Mouse (Mus musculus) bone marrow macrophage, adult 2 months (primary cell): ENCODE data around the gene Serf1. TPM values are rescaled to one million over a fixed set of nuclear protein-coding genes. Genes with fewer than 3 reads are reported as not detected.
"Not testable (repeated sequence)": the region's sequence is repeated elsewhere in the genome, so short reads cannot be mapped to it uniquely, and the experiment has no call there.

ENCODE experiments used
- H3K27ac ChIP-seq: 2 replicates; pipeline ENCODE4 v1.5.1; 2012; ENCODE audit warnings: low read depth, low read length; ENCODE audit not compliant: insufficient read depth
- H3K4me1 ChIP-seq: 2 replicates; pipeline ENCODE4 v1.6.1; 2012; ENCODE audit warnings: low read length; ENCODE audit not compliant: control insufficient read depth, insufficient read depth
- H3K4me3 ChIP-seq: 2 replicates; pipeline ENCODE4 v1.5.1; 2012; ENCODE audit warnings: mild to moderate bottlenecking, low read length, moderate library complexity; ENCODE audit not compliant: insufficient read depth
- CTCF ChIP-seq: IDR thresholded peaks from 2 replicates; pipeline ENCODE4 v1.5.1; 2012; ENCODE audit warnings: low read depth, mild to moderate bottlenecking, low read length, moderate library complexity
- POLR2A ChIP-seq: IDR thresholded peaks from 2 replicates; pipeline ENCODE4 v1.6.1; 2012; ENCODE audit warnings: mild to moderate bottlenecking, low read depth, low read length, borderline replicate concordance
- polyA plus RNA-seq: library from polyadenylated mRNA; stranded (reverse); fragments of >200 nt; gene quantifications from 2 replicates; pipeline ENCODE4 v1.2.4, GENCODE M21; 2012; ENCODE audit not compliant: missing spikeins, insufficient read depth, insufficient read length

Serf1 gene
- polyA plus RNA-seq, 1 experiment, result 19.7 TPM

DNA sequence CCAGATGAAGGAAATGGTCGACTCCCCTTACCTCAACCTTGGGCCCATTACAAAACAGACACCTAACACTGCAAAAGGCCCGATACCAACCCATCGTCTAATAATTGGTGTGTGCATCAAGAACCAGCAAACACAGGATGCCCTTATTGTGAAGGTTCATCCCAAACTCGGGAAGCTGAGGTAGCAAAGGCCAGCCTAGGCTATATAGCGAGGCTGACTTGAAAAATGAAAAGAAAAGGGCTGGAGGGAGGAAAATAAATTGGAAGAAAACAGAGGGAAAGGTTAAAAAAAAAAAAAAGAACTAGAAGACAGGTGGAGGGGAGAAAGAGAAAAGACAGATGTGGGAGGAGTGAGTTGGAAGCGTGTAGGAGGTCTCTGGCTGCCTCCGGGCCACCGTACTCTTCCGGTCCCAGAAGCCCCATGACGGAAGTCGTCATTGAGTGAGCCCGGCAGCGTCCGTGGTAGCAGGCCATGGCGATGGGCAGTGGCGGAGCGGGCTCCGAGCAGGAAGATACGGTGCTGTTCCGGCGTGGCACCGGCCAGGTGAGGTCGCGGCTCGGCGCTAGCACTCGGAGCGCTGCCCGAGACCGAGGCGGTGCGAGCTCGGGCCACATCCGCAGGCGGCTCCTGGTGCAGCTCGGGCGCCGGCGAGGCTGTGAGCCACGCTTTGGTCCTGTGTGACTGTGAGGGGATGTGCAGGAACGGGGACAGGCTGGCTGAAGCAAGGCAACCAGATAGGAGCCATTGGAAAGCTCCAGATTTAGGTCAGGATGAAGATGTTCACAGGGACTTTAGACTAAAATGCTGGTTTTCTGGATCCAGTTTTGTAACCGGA, 16.8 kb downstream of the Serf1 start, which contains the start of gene Smn1:
Gene Smn1 (plus strand): TSS at position 430 of the 835 bp plus-strand sequence.
- peak within 1 kb of the TSS; percentile 100 for H3K4me3 ChIP-seq
- no peak within 1 kb of the TSS for H3K27ac ChIP-seq

DNA sequence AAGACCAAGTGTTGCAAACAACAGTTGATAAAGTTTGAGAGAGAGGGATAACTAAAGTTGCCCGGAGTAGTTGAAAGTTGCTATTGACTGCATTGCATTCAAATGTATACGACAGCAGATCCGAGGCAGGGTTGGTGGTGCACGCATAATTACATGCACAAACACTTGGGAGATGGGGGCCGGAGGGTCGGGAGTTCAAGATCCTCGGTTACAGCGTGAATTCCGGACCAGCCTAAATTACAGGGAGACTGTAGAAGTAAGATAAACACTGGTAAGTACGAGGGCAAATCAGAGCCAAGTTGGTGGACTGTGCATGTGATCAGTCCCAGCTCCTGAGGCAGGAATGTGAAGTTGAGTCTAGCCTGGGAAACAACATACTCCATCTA, 17.4 kb downstream of the Serf1 start:
- Histone ChIP-seq H3K4me3 (peak overlapping the region; percentile 100), H3K27ac (no peak overlapping the region), H3K4me1 (peaks cover 2% of the 10 kb centered on the region; the same call in 1 of the 2 replicates)
- TF ChIP-seq CTCF, result no peak
- TF ChIP-seq POLR2A, result no peak

More for the DNA sequence above, 16.8 kb downstream of the Serf1 start, which contains the start of gene Smn1:
- H3K4me1 ChIP-seq, result peaks cover 2% of the 10 kb centered on the region; the same call in 1 of the 2 replicates
- no peak for TF ChIP-seq CTCF
- TF ChIP-seq POLR2A, result no peak

DNA sequence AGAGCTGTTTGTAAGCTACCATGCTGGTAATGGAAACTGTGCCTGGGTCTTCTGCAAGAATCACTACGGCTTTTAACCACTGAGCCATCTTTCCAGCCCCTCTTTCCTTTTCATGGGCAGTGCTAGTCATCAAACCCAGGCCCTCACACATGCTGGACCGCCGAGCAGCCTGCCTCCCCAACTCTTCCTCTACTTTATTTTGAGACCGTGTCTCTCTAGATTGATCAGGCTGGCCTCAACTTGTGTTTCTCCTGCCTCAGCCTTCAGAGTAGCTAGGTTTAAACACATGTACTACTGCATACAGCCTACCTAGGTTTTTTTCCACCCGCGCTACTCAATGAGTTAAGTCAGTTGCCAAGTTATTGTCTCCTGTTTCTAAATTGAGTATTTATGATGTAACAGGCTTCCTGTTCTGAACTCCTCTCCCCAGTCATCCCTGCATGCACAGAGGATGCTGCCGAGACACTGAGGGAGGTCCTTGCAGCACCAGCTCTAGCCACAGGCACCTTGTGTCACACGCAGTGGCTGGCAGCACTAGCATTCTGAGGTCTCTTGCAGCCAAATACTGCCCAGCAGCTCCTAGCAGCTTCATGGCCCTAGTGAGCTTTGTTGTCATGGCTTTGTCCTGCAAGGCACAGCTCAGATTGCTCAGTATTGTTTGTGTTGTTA, 34.0 kb downstream of the Serf1 start:
- Histone ChIP-seq H3K4me3 (no peak overlapping the region), H3K4me1 (peaks cover 8% of the 10 kb centered on the region), H3K27ac (no peak overlapping the region)
- TF ChIP-seq POLR2A, result no peak

DNA sequence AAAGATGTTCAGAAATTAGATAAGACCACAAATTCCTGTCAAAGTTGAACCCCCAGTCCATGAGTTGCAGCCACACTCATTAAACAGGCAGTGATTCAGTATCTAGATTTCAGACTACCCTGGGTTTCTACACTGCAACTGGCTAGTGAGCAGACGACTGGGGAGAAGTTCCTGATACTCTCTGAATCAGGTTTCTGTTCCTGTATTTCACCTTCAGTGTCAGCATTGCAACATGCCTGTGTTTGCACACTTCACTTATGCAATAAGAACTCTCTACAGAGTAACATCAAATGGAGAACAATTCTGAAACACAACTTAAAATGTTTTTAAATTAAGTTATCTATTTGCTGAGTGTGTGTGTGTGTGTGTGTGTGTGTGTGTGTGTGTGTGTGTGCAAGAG, 44.8 kb downstream of the Serf1 start:
- peak overlapping the region; percentile 69 for H3K27ac ChIP-seq
- H3K4me1 ChIP-seq, result peaks cover 33% of the 10 kb centered on the region
- H3K4me3 ChIP-seq, result no peak overlapping the region
- TF ChIP-seq CTCF (no peak), POLR2A (no peak)

DNA sequence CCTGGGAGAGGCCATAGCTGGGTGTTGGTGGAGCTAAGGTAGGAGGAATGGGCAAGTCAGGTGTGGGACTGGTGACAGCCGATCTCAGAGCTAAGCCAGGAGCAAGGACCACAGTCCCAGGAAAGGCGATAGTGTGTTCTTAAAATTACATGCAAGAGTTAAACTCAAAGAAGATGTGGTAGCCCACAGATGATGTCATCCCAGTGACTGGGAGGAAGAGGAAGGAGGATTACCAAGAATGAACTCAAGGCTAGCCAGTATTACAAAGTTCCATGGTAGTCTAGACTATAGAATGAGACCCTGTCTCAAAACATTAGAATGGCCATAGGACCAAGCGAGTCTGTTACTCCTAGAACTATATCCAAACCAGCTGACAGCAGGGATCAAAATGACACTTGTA, 48.8 kb downstream of the Serf1 start:
- peaks cover 31% of the 10 kb centered on the region for H3K4me1 ChIP-seq
- TF ChIP-seq POLR2A, result no peak
- TF ChIP-seq CTCF, result no peak
- no peak overlapping the region for H3K4me3 ChIP-seq
- no peak overlapping the region for H3K27ac ChIP-seq

DNA sequence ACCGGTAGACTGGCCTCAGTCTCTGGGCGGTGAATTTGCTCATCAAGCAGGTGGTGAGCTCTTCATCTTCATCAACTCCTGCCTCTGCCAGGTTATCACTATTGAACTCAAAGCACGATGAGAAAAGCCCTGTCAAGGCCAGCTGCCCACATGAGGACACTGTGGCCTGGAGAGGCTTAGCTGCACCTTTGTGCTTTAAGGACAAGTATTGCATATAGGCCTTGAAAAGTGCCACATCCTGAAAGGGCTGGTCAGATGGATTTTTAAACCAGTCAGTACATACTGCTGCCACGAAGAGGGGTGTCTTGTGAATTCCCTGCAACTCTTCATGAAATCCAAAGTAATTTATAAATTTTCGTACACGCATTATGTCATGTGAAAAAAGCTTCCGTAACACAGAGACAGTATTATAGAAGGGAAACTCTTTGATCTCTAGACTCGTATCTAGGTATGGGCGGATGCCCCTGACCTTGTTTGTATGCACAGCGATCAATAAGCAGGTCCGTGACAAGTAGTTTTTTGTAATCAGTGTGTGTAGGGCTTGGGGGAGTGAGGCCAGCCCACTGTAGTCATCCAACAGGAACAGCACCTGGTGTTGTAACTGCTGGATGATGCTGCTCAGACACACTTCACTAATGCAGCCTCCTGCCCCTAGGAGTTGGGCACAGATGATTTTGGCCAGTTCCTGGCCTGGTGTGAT, 53.5 kb downstream of the Serf1 start:
- not testable (repeated sequence) for H3K4me3 ChIP-seq, H3K27ac ChIP-seq, H3K4me1 ChIP-seq

DNA sequence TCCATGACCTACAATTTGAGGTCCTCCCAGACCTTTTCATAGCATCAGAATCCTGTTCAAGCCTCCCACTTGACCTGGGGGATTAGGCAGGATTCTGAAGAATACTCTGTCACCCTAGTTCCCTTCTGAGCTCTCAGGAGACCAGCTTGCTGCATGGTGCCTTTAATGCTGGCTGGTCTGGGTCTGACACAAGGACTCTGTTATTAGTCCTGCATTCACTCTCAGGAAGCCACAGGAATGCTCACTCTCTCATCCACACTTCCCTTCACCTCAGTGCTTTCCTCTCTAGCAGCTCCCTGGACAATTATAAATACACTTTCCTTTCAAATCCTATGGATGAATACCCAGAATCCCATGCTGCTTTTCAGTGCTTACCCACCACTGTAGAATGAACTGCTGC, 54.7 kb downstream of the Serf1 start:
- H3K4me1 ChIP-seq, H3K27ac ChIP-seq, H3K4me3 ChIP-seq: not testable (repeated sequence)

Other genes starting within 250 kb of the Serf1 start
- not detected in 2 replicates for gene Cartpt, start 206.9 kb upstream of the Serf1 start, polyA plus RNA-seq
- gene Mccc2, start 92.4 kb upstream of the Serf1 start, polyA plus RNA-seq, result 14.2 and 14.5 TPM in 2 replicates
- gene Bdp1, start 3.9 kb upstream of the Serf1 start, polyA plus RNA-seq, result 16.1 and 18.1 TPM in 2 replicates
- gene Smn1, start 16.8 kb downstream of the Serf1 start, polyA plus RNA-seq, result 22.0 and 35.3 TPM in 2 replicates
- 21.0 and 26.4 TPM in 2 replicates for gene Naip2, start 94.1 kb downstream of the Serf1 start, polyA plus RNA-seq
- gene Naip5, start 138.3 kb downstream of the Serf1 start, polyA plus RNA-seq, result 33.6 and 33.7 TPM in 2 replicates
- 26.2 and 29.0 TPM in 2 replicates for gene Naip6, start 209.7 kb downstream of the Serf1 start, polyA plus RNA-seq